Mouse (Mus musculus) heart, adult 11 months (tissue): ENCODE measurements around the gene 1700113H08Rik.
A peak's percentile ranks its signal among the peaks of the same experiment; 100 is the strongest.

Experiments used
- DNase-seq: peaks from one replicate; pipeline ENCODE4 v3.0.0; 2022

Gene 1700113H08Rik

DNA sequence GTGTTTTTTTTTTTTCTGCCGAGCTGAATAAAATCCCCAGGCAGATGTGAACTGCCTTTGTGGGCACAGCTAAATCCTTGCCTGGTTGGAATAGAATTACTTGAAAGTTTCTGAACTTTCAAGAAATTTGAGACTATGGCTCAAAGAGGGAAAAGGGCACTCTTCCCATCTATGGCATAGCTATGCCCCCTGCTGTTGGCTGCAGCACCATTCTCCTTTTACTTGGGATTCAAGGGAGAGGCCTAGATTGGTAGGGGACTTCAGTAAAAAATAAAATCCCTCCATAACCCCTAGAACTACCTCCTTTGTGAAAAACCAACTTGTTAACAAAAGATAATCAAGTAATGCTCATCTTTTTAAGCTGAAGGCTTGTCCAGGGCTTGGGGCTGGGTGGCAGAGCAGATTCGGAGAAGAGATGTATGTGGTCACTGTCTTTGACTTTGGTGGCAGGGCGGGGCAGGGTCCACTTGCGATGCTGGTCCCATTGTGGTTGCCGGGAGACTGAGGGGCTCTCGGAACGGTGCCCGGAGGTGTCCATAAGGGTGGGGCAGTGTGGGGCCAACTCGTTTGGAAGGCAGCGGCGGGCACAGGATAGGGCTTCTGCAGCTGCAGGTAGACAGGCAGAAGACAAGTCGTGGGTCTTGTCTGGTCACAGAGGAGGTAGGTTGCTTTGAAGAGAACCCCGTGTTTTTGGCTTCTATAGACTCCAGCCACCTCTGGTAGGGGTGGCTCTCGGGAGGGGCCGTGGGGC lies at the start of gene 1700113H08Rik:
TSS of gene 1700113H08Rik (plus strand) at position 546 of the 751 bp plus-strand sequence.
- DNase-seq: peak; percentile 85

GRCm38 (mm10) chr10:87008215-87008499 lies 49.7 kb upstream of the 1700113H08Rik start:
- DNase-seq: no peak

DNA sequence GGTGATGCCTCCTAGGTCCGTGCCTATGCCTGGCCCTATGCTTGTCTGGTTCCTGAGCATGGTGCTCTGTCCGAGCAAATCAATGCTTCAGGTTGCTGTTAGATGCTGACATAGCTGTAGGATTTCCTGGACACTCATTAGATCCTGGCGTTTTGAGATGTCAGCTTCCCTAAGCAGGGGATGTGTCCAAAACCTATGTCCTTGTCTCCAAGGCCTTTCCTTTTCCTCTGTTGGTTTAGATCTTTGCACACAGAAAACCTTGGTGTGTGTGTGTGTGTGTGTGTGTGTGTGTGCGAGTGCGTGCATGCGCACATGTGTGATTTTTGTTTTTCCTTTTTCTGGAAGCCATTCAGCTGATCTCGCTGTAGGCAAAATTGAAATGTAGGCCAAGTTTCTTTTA lies 45.8 kb upstream of the 1700113H08Rik start:
- peak; percentile 23 for DNase-seq

DNA sequence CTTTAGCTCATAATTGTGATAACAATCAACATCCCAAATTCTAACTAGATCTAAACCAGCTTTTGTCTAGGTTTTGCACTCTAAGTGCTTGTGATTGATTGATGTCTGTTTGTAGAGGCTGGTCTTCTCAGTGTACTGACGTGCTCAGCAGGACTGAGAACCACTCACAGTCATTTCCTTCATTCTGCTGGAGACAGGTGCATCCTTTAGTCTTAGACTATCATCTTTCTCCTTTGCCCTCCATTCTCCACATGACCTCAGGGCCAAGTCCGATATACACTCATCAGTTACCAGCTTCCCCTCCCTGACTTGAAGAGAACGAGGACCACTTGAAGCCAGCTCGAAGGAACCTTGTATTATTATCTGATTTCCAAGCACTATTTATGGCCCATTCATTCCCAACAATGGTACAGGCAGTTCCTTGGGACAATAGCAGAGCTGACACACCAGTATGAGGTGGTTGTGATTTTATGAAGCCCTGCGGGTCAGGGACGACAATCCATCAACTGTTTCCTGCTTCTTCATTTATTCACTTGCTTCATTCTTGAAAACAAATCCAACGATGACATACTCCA lies 43.4 kb upstream of the 1700113H08Rik start:
- DNase-seq: peak; percentile 12

- no peak for DNase-seq
Observed at GRCm38 (mm10) chr10:87015403-87015802, 42.4 kb upstream of the 1700113H08Rik start.

- DNase-seq: peak; percentile 82
Observed at GRCm38 (mm10) chr10:87016151-87016692, 41.6 kb upstream of the 1700113H08Rik start.

DNA sequence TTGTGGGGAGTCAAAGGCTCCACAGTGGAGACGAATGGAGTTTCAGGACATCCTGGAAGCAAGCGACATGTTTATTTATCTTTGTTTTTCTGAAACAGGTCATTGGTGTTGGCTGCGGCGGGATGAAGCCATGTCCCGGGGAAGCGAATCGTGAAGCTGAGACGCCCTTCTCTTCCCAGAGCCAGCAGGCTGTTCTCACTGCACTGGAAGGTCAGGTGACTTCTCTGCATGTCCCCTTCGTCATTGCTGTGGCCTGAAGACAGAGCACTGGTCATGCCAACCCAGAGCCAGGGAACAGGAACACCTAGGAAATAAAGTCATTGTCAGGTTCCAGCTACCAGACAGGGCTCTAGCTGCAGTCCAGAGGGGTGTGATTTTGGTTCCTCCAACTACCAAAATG lies 39.0 kb upstream of the 1700113H08Rik start:
- peak; percentile 71 for DNase-seq

DNA sequence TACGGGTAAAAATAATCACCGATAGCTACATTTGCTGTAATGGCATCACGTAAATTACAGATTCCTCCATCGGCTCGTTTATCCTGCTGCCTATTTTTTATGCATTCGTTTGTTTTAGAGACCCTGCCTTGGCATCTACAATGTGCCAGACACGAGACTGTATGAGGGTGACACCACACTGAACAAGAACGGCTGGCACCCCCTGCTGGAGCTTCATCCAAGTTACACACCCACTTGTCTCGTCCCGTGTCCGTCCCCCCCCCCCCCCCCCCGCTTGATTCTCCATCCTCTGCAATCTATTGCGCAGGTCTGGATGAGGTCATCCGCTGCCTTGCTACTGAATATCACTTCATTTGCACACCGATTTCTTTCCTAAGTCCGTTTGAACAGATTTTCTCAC lies 37.1 kb upstream of the 1700113H08Rik start:
- peak; percentile 77 for DNase-seq

DNA sequence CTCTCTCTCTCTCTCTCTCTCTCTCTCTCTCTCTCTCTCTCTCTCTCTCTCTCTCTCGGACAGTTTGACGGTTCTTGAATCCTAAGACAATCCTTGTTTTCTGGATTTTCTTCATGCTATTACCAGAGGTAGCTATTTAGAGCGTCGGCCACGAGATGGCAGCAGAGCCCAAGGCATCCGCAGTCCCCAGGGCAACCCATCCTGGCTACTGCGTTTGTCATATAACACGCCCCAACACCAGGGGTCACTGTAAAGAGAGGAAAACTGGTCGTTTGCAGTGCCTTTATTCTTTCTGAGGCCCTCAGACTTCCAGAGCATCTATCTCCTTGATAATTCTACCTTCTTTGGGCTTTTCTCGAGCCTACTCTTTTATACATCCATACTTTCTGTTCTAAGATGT lies 33.0 kb upstream of the 1700113H08Rik start:
- DNase-seq: peak; percentile 91

DNA sequence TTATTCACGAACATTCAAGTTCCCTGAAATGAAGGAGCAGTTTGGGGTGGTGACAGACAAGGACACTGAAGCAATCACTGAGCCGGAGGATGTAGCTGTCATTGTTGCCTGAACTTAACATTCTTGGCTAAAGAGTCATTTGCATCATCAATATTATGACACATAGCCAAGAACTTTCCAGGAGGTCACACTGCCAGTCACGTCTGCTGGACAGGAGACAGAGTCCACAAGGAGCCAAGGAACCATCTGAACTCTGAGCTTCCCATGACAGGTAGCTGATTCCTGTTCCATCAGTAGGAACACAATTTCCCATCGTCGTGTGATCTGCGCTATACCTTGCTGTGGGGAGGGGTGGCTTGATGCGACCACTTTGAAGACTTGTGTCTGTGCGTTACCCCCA lies 25.1 kb upstream of the 1700113H08Rik start:
- DNase-seq: peak; percentile 68

- DNase-seq: no peak
Observed at GRCm38 (mm10) chr10:87035866-87036265, 22.0 kb upstream of the 1700113H08Rik start.

- peak; percentile 85 for DNase-seq
Observed at GRCm38 (mm10) chr10:87036271-87036703, 21.6 kb upstream of the 1700113H08Rik start.

- no peak for DNase-seq
Observed at GRCm38 (mm10) chr10:87037062-87037461, 20.8 kb upstream of the 1700113H08Rik start.

GRCm38 (mm10) chr10:87039340-87039739 lies 18.5 kb upstream of the 1700113H08Rik start:
- DNase-seq: peak; percentile 62

- no peak for DNase-seq
Observed at GRCm38 (mm10) chr10:87039800-87040199, 18.0 kb upstream of the 1700113H08Rik start.

- peak; percentile 70 for DNase-seq
Observed at GRCm38 (mm10) chr10:87041265-87041664, 16.6 kb upstream of the 1700113H08Rik start.

DNA sequence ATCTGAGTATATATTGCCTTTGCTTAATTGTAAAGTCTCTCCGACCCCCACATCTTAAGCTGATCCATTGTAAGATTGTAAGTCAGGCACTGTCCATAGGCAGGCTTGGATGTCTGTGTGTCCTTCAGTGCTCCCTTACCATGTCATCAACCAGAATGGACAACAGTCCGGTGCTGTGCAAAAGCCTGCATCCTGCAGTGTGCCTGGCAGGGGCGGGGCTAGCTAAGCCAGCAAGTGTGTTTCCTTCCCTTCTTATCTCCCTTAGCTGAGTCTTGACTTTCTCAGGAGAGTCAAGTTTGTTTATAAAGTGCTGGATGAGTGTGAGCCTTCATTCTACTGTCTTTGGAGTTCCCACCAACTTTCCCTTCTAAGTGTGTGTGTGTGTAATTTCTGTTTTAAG lies 12.6 kb upstream of the 1700113H08Rik start:
- peak; percentile 61 for DNase-seq

- DNase-seq: peak; percentile 48
Observed at GRCm38 (mm10) chr10:87046469-87046868, 11.4 kb upstream of the 1700113H08Rik start.

DNA sequence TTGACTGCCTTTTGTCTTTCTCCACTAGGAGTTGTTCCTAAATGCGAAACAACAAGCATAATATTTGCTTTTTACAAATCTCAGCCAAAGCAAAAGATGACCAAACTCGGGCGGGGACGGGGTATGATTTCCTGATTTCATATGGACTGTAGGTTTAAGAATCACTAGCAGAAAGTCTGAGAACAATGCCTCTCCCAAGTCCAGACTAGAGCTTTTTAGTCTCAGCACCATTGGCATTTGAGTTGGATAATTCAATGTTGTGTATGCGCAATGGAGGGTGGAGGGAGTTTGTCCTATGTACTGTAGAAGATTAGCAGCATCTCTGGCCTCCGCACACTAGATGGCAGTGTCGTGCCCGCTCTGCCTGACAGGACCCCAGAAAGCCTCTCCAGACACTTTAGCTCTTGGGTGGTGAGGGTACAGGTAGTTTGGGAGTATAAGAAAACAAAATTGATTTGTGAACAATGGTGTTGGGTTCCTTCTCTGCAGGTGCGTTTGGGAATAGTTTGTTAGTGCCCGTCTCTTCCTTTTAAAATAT lies 10.8 kb upstream of the 1700113H08Rik start:
- DNase-seq: peak; percentile 74

GRCm38 (mm10) chr10:87049179-87049578 lies 8.7 kb upstream of the 1700113H08Rik start:
- DNase-seq: no peak

GRCm38 (mm10) chr10:87051714-87052113 lies 6.1 kb upstream of the 1700113H08Rik start:
- DNase-seq: peak; percentile 13

- DNase-seq: peak; percentile 78
Observed at GRCm38 (mm10) chr10:87058251-87058925, 543 bp downstream of the 1700113H08Rik start.

GRCm38 (mm10) chr10:87058926-87059325 lies 1.1 kb downstream of the 1700113H08Rik start:
- peak; percentile 36 for DNase-seq
